Mouse (Mus musculus) kidney, adult 10 weeks (tissue): Measurements from ENCODE around the gene Gm8857. TPM values are rescaled to one million over a fixed set of nuclear protein-coding genes. Genes with fewer than 3 reads are reported as not detected.

Source experiments
- polyA plus RNA-seq: library from polyadenylated mRNA; stranded (reverse); fragments of 350-450 nt; fragmentation: Illumina TruSeq; extraction: RNeasy Lipid Tissue Mini Kit (QIAGEN cat#74804); gene quantifications from one replicate; pipeline ENCODE4 v1.2.3, GENCODE M21; 2014; ENCODE audit warnings: low read depth, low replicate concordance

The Gm8857 gene
- polyA plus RNA-seq = not detected

GRCm38 (mm10) chr5:10947505-10947904 is at the start of gene Gm8857, which contains the start of gene Gm8871:
Gm8857 (plus strand) TSS chr5:10947807.
Gm8871 (plus strand) TSS chr5:10947805.

Other genes starting within 250 kb of the Gm8857 start
- not detected for gene Gm8871, start within 50 bp of the Gm8857 start, polyA plus RNA-seq
- not detected for gene Gm8879, start 179.8 kb downstream of the Gm8857 start, polyA plus RNA-seq
- not detected for gene Gm5861, start 235.3 kb downstream of the Gm8857 start, polyA plus RNA-seq